Mouse (Mus musculus): ENCODE measurements around the gene Olfr866.

DNA sequence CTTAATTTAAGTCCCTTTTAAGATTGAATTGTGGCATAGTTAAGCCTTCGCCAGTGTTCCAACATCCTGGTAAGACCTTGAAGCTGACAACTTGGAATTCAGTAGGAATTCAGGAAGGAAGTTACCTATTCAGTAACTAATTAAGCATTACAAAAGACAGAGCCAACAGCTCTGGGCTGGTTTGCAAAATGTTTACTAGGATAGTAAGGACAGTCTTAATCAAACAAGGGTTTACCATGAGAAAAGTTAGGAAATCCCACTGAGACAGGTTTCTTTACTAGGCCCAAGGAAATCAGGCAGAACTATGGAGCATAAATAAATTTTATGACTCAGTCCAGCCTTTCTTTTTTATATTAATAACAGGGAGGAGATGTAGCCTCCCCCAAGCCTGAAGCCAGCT, 43.5 kb upstream of the Olfr866 start:
- TF ChIP-seq POLR2A (IDR thresholded peaks at IDR 0.05; ENCODE audit: insufficient read depth, low read length) (no peak), CTCF (IDR thresholded peaks at IDR 0.05; ENCODE audit: low read depth, low read length) (no peak)

Data from ES-Bruce4 (cell line).